Mouse (Mus musculus): ENCODE data around the gene Tbc1d2b.

Tbc1d2b gene

DNA sequence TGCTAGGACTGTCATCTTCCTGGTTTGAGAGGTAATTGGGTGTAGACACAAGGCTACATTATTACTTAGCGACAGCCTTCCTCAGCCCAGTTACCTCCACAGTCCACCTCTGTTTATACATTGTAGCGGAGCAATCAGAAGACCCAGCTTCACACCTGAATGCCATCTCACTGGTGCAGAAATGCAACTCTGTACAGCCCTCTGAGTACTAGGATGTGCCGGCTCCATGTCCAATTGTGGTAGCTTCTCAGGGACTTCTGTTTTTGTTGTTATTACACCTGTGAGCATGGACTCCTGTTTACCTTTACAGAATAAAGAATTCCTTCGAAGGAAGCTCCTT, 7.3 kb downstream of the Tbc1d2b start:
- no peak for DNase-seq

DNA sequence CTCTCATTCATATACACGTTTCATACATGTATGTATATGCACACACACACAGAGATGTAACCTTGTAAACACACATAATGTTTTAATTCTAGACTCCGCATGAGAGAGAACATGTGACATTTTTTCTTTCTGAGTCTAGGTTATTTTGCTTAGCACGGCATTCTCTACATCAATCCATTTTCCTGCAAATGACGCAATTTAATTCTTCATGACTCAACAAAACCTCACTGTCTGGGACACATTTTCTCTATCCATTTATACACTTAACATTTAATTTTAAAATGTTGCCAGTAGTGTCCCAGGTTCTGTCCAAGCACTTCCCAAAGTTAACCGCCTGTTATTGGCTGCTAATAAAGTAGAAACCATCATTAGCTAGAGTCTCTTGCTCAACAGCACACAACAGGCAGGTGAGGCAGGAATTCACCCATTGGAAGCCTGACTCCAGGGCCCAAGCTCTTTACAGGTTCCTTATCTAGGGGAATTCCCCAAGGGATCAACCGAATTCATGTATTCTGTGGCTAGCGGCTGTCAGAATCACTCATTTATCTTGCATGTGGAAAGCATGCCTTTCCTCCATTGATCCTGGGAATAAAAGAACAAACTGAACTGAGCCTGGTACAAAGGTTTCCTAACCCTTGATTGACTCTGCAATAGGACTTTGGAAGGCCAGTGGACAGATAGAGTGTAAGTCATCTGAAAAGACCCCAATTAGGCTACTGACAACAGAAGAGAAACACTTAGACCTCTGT, 7.8 kb downstream of the Tbc1d2b start:
- no peak for DNase-seq

DNA sequence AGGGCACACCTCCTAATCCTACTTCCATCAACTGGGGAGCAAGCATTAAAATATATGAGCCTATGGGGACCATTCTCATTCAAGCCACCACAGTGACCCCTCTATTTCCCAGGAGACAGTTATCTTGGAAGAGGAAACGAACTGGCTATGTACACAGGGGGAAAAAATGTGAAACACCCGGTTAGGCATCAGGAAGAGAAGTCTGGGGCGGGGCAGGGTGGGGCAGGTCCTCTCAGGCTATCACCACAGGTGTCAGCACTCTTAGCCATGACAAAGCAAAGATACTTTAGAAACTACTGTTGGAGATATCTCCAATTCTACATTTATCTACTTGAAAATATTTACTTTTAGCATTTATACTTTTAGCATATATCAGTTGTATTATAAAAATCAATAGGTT, 8.5 kb downstream of the Tbc1d2b start:
- no peak for DNase-seq

DNA sequence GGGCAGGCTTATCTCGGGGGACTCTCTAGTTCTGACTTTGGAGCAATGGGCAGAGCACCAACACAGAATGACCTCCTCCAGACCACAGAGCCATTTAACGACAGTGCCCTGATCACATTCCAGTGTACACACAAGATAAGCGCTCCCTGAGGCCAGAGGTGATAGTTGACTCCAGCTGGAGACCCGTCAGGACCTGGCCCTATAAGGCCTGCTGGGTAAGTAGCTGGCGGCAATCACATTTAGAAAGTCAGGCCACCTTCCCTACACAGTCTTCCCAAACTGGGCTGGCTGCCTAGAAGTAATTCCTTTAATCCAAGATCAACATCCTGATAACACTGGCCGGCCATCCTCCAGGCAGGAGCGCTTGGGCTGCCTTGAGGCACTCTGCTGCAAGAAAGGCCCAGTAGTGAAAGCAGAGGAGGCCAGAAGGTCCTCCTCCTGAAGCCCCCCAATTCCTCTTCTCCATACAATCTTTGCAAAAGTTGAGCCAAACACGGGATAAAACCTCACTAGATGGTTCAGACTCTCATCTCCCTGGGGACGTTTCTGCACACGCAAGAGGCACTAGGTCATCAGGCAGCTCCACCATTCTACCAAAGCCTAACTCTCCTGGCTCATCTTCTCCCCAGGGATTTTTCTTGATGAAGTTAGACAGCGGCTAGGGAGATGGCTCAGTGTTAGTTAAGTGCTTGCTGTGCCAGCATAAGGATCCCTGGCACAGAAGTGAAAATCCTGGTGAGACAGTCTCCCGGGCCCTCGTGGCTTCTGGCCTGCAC, 9.8 kb downstream of the Tbc1d2b start:
- peak; percentile 65 for DNase-seq

DNA sequence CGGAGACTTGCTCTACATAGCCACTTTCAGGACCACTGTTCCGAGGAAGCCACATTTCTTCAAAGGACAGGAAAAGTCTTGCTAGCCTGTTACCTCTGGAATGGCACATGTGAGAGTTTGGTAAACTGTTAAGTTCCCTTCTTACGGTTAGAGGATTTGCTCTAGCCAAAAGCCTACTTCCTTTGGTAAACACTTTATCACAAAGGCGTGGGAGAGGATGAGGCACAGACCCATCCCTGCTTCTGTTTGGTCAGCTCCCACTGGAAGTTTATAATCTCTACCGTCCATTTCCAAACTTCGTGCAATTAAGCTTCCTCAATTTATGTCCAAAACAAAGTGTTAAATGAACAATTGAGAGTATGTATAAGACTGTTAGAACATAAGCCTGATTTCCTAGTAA, 10.5 kb downstream of the Tbc1d2b start:
- no peak for DNase-seq

DNA sequence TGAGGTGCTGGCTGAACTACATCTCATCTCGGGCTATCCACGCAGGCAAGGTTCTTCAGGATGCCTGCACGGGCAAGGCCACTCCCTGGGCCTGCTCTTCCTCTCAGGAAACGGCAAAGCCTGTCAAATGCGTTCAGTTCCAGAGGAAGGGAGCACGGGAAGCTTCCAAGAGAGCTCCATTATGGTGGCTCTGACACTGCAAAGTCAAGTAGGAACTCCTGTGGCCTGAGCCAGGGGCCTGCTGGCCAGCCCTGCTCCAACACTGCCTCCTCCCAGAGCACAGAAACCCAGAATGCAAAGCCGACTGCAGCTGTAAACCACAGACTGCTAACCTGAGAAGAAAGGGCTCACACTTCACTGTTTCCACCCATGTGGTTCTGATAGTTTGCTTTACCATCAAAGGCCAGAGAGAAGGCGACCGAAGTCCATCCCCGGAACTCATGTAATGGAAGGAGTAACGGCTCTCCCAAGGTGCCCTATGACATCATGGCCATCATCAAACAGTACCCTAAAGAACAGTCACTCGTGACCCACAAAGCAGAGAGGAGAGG, 11.1 kb downstream of the Tbc1d2b start:
- DNase-seq = peak; percentile 18

DNA sequence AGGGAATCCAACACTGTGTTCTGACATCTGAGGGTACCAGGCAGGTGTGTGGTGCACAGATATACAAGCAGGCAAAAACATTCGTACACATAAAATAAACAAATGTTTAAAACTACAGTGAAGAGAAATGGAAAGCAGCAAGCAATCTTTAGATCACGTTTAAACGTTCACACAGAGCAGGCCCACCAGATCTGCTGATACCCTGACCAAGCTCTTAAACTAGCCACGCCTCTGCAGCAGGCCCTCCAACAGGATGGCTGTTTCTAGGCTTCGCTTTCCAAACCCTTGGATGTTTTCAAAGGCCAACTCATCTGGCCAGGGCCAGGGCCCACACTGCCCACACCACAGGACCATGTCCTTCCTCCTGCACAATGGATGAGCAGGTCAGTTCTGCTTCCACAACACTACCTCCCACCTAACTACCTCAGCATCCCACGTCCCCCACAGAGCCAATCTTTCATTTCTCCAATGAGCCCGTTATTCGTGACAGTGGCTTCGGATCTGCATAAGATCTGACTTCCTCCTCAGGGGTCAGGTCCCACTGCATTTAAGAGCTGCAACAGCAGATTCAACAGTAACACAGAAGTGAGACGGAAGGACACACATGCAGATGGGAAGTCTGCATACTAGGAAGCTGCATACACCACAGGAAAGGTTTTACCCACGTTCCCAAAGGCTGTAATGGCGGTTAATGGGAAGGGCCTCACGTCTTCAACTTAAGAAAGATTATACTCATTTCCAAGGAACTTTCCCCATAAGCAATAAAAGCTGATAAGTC, 12.7 kb downstream of the Tbc1d2b start:
- no peak for DNase-seq

DNA sequence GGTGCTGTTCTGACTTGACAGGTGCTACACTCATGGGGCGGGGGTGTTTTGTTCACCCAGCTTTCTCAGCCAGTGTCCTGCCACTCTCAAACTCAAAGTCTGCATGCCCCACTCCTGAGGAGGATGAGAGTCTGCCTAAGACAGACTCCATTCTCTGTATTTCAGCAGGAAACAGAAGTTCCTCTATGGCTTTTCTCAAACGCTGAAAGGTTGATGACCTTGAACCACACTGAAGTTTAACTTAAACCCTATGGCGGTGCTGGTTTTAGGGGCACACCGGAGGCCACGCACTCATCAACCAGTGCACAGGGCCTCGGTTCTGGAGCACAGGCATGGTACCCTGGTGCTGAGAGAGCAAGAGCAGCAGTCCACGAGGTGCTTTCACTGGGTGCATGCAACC, 13.4 kb downstream of the Tbc1d2b start:
- no peak for DNase-seq

DNA sequence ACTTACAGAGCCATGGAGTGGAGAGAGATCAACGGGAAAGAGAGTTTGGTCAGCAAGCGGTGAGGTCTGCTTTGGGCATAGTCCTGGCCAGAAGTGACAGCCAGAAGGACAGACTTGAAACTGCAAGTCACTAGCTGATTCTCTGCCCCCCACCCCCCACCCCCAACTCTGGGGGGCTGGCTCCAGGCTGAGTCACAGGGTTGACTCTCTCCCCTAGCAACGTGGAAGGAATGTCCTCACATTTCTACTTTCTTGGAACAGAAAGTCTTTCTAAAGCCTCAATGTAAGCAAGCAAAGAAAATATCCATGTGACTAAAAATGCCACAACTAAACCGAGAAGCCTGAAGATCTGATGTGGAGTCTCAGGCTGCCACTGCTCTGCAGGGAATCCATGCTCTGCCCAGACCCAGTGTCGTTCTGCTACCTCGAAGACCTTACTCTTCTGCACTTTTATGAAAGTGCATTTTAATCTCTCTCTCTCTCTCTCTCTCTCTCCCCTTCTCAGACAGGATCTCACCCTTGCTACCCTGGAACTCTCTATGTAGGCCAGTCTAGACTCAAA, 14.7 kb downstream of the Tbc1d2b start:
- no peak for DNase-seq

DNA sequence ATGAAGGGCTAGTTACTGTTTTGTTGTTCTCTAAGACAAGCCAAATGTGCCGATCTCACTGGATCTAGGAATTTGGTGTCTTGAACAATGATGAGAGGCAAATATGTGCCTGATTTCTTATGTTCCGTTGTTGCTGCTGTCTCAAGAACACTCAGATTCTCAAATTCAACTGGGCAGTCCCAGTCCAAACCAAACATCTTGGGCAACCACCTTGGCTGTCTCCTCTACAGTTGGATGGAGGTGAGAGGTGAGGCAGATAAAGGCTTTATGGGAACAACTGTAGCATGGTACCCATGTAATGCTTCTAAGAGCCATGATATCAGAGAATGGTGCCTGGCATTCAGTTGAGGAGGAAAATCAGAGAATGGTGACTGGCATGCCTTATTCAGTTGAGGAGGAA, 17.4 kb downstream of the Tbc1d2b start:
- DNase-seq = no peak

DNA sequence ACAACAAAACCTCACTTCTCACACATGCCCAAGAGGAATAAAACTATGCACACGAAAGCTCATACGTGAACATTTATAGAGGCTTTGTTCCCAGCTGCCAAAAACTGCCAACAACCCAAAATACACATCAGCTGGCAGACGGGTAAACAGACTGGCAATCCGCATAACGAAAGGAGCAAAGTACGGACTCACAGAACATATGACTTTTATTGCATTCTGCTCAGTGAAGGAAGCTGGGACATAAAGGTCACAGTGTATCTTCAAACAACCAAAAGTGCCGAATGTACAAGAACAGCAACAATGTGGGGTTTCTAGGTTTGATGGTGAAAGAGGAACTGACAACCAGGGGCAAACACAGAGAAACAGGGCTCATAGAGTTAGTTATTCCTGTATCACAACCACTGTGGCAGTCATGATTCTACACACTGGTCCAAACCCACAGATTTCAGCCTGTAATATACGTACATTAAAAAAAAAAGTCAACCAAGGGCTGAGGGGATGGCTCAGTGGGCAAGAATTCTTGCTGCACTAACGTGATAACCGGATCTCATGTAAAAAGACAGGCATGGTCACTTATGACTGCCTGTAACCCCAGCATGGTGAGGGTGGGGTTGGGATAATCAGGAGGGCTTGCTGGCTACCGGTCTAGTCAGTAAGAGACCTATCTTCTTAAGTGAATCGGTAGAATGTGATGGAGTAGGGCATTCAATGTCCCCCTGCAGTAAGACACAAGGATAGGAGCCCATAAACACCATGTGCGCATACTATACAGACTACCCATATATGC, 19.4 kb downstream of the Tbc1d2b start:
- DNase-seq = no peak

DNA sequence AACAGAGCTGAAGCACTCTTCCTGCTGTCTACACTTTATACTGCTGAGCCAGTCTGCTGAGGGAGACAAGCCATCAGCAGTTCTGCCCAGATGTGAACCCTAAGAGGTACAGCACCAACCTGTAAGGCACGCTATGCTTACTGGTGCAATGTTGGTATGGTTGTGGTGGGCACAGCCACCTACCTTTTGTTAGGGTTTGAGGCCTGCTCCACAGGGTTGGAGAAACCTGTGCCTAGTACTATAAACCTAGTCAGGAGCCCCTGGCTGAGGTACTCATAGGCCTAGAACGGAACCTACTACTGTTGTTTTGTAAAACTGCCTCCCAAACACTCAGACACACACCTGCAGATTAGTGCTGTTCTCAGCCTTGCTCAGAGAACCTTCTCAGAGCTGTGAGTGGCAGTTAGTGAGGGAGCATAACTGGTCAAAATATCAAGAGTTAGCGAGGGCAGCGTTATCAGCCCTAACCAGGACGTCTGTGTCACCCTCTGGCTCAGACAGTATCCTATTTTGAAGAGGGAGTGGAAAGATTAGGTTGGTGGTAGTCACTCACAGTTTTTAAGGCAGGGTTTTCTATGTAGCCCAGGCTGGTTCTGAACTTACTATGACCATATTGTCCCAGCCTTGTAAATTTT, 20.3 kb downstream of the Tbc1d2b start:
- DNase-seq = no peak

DNA sequence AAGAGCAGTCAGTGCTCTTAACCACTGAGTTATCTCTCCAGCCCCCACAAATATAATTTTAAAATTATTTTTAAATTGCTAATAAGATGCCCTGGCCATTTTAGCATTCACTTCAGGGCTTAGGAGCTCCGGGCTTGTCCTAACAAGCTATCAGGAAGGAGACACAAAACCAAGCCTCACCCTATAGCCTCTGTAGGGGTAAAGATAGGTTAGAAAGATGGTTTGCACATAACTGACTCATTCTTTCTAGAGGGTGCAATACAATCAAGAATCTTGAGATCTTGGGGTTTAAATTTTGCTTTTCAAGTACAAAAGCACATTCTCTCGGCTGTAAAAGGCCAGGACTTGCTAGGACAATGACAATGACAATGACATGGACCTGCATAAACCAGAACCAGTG, 21.6 kb downstream of the Tbc1d2b start:
- DNase-seq = no peak

DNA sequence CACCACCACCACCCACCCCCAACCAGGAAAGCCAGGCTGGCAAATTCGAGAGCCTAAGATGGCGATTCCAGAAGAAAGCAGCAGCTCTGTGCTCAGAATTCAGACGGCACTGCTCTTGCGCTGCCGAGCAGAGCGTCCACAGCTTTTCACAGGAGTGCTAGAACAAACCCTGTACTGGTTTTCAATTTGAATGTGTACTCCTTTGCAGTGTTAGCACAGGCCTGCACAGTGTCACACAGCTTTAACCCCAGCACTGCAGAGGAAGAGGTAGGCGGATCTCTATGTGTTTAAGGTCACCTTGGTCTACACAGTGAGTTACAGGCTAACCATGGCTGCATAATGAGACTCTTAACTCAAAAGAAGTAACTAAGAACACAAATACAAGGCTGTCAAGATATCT, 22.3 kb downstream of the Tbc1d2b start:
- DNase-seq = no peak

DNA sequence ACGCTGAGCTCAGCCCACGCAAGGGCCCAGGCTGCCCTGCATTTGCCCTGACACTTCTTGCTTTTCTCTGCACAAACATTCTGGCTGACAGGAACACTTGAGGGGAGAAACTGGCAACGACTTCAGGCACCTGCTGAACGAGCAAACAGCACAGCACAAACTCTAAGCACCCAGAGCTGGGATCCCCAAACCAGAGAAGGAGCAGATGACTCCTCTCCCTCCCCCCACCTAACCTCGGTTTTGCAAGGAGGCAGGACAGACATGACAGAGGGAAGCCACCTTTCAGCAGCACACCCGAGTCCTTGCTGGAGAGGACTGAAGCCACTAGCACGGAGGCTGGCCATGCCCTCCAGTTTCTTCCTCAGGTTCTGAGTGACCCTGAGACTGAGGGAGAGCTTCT, 23.3 kb downstream of the Tbc1d2b start:
- no peak for DNase-seq

DNA sequence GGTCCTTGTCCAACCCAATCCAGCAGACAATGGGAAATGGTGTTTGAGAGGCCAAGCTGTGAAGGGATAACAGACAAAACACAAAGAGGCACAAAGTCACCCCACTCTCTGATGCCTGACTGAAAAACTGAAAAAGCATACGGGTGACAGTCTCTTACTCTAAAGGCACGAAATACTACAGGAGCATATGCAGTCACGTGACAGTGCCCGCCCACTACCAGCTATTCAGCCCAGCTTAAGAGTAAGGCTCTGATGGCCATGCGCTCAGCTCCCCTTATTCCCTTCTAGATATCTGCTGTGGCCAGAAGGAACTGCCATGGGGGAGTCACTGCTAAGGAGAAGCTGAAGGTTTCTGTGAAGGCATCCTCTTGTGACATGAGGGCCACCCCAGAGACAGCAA, 24.8 kb downstream of the Tbc1d2b start:
- DNase-seq = no peak

DNA sequence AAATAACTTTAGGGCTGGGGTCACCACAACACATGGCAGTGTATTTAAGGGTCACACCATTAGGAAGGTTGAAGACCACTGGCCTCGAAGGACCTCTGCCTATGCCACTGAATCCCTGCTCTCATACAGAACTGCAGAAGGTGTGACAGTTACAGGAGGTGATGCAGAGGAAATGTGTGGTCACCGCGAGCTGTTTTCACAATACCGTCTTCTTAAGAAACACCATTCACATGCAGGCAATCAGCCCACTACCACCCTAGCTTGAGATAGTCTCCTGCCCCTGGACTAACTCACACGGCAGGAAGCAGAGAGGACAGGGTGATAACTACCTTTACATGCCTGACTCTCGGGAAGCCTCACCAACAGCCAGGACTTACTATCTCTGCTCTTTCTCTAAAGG, 25.4 kb downstream of the Tbc1d2b start:
- no peak for DNase-seq

DNA sequence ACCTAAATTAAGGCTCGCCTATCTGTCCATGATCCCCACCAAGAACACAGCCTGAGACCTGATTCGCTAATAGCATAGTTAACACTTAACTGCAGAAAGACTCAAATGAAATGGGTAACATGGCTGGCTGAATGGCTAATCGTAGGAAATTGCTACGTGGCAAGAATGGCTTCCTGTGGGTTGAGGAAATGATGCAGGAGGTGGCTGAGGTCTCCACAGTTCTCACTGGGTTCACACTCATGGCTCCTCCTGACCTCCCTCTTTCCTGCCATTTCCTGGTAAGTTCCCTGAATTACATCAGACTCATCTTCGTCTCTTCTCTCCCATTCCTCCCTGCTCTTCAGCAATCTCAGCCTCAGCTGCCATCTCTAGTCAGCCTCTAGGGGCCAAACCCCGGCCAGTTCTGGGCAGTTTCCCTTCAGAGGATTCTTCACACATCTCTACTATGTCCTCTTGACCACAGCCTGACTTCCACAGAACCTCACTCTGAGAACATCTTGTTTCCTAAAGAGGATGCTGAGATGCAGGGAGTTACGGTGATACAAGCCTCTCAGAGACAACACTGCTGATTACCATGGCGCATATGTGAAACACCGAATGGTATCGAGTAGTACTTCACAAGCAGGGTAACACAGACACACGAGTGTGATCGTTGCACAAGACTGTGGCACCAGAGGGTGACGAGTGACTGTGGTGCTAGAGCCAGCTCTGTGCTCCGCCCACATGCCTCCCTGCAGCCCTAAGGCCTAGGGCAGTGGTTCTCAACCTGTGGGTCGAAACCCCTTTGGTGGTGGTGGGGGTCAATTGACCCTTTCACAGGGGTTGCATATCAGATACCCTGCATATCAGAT, 26.1 kb downstream of the Tbc1d2b start:
- no peak for DNase-seq

DNA sequence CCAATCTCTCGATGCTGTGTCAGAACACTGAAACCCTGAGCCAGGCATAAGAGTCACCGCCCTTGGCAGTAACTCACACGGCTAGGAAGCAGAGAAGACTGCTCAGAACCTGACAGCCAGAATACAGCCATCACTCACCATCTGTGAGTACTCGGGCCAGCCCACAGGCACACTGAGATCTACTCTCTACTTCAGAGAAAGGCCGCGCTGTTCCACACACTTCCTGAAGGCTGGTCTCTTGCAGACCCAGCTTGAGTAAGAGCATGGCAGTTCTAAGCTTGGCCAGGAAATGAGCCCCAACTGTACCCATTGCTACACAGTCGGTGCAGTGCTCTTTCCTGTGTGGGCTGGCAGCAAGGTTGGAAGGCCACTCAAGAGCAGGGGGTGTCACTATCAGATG, 27.7 kb downstream of the Tbc1d2b start:
- DNase-seq = no peak

DNA sequence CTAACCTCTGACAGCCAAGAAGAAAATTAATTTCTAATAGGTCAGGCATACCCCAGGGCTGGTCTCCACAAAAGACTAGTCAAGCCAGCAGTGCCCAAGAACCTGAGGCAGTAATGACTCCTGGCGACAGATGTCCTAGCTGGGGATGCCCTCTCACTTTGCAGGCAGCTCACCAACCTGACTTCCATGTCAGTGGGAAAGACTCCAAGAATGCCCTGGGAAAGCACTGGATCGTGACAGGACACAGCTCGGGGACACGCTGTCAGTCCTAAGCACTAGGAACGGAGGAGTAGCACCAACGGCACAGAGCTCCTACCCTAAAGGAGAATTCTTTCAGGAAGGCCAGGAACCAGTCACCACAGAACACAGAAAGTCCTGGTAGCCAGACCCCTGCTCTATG, 28.3 kb downstream of the Tbc1d2b start:
- DNase-seq = no peak

DNA sequence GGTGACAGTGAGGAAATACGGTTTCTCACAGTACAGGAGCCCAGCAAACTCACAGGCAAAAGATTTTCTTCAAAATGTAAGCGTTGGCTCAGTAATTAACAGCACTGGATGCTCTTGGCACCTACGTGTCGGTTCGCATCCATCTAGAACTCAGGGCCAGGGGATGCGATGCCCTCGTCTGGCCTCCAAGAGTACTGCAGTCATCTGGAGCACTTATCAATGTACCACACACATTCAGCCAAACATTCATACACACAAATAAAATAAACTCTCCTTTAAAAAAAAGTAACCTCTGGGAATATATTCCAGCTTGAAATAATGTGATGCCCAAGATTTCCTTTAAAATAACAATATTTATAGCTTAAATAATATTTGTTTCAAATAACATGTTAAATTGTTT, 29.0 kb downstream of the Tbc1d2b start:
- DNase-seq = no peak

Data from kidney, postnatal 10 days (tissue).